Mouse (Mus musculus) lung, postnatal 36 days (tissue): Measurements from ENCODE around the gene Ucma.
"Not testable (repeated sequence)": the region's sequence is repeated elsewhere in the genome, so short reads cannot be mapped to it uniquely, and the experiment has no call there.

ENCODE experiments used
- DNase-seq: peaks from one replicate; pipeline ENCODE4 v3.0.0; 2022; ENCODE audit warnings: mixed read lengths

The Ucma gene

GRCm38 (mm10) chr2:4975807-4976206 lies at the start of gene Ucma:
Gene Ucma (plus strand): TSS chr2:4976122.
- DNase-seq, result no peak

DNA sequence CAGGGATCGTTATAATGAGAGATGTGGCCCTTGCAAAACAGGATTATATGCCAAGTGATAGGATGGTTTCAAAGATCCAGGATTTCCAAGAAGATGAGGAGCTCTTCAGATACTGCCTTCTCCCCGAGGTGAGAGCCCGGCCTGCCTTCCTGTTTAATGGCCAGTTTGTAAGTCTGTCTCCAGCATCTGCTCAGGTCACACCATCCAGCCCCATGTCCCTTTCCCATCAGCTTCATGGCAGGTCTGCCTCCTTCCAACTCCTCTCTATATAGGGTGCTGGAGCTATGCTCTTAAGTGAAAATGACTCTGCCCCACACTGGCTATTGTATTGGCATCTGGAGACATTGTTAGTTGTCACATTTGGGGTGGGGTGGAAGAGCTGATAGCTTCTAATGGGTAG lies 48.5 kb upstream of the Ucma start:
- DNase-seq, result no peak

- DNase-seq, result no peak
Observed at GRCm38 (mm10) chr2:4929230-4929629, 46.7 kb upstream of the Ucma start.

DNA sequence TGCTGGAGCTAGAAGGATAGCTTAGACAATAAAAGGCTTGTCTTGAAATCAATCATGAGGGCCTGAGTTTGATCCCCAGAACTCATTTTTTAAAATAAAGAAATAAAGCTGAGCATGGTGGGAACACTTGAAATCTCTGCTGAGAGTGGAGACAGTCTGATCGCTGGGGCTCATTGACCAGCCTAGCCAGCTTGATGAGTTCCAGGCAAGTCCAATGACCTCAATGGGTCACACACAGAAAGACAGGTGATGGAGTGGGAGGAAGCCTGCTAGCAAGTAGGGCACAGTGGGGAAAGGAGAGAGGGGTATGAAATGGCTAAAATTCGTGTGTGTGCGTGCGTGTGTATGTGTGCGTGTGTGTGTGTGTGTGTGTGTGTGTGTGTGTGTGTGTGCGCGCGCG lies 41.4 kb upstream of the Ucma start:
- no peak for DNase-seq

- no peak for DNase-seq
Observed at GRCm38 (mm10) chr2:4937931-4938330, 38.0 kb upstream of the Ucma start.

GRCm38 (mm10) chr2:4940861-4941260 lies 35.1 kb upstream of the Ucma start:
- no peak for DNase-seq

DNA sequence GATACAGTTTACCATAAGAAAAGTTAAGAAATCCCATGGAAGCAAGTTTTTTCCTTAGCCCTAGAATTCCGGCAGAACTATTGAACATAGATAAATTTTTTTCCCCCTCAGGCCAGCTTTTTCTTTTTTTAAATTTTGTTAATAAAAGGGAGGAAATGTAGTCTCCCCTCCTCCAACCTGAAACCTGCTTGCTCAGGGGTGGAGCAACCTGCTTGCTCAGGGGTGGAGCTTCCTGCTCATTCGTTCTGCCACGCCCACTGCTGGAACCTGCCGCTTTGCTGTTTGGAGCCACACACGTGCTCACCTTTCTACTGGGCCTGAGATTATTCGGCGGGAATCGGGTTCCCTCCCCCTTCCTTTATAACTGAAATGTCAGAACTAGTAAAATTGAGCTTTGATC lies 26.2 kb upstream of the Ucma start:
- not testable (repeated sequence) for DNase-seq

GRCm38 (mm10) chr2:4950986-4951385 lies 24.9 kb upstream of the Ucma start:
- DNase-seq, result no peak

GRCm38 (mm10) chr2:4954216-4954760 lies 21.6 kb upstream of the Ucma start:
- no peak for DNase-seq

GRCm38 (mm10) chr2:4958039-4958438 lies 17.9 kb upstream of the Ucma start:
- DNase-seq, result no peak

- no peak for DNase-seq
Observed at GRCm38 (mm10) chr2:4967806-4968205, 8.1 kb upstream of the Ucma start.

DNA sequence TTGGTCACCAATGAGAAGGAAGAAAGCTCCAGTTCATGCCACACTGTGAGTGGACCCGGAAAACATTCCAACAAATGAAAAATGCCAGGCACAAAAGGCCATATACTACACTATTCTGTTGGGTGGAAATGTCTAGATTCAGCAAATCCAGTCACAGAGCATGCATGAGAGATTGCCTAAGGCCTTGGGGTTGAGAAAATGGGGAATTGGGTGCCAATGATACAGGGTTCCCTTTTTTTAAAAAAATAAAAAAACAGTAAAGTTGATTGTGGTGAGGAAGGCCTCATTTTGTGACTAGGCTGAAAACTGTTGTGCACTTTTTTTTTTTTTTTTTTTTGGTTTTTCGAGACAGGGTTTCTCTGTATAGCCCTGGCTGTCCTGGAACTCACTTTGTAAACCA lies 6.8 kb upstream of the Ucma start:
- DNase-seq, result no peak

DNA sequence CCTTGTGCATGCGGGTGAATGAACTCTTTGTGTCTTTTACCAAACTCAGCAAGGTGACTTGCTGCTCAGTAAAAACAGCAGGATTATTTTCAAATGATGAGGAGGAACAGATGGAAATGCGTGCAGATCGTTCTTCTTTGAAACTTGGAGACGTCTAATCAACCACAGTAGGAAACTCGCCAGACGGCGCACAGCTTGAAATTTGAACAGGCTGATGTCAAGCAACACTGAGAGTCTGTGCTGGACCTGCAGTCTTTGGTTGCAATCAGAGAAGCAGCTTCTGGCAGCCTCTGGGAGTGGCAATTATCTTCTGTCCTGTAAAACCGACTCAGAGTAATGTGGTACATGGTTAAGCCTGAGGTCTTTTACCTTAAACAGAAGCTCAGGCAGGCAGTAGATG lies 2.2 kb downstream of the Ucma start:
- no peak for DNase-seq

DNA sequence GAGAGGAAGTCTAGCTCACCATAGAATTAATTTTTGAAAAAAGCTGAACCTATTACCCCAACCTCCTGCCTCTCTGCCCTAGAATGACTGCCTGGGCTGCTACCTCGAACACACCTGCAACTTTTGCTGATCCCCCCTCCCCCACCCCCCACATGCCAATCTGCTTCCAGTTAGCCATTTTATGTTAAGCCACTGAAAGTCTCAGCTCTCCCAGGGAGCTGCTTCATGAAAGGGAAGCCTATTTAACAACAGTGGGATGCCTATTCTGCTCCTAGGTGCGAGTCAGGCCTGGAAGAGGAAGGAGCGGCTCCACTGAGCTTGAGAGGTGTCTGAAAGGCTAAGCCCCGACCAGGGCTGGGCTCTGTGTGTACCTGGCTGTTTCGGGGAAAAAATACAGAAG lies 8.1 kb downstream of the Ucma start:
- no peak for DNase-seq

GRCm38 (mm10) chr2:4985000-4985399 lies 9.1 kb downstream of the Ucma start:
- no peak for DNase-seq

GRCm38 (mm10) chr2:4986798-4987197 lies 10.9 kb downstream of the Ucma start:
- no peak for DNase-seq

GRCm38 (mm10) chr2:4987388-4988180 lies 11.7 kb downstream of the Ucma start:
- peak; percentile 28 for DNase-seq

GRCm38 (mm10) chr2:4988826-4989424 lies 13.0 kb downstream of the Ucma start:
- DNase-seq, result peak; percentile 41

DNA sequence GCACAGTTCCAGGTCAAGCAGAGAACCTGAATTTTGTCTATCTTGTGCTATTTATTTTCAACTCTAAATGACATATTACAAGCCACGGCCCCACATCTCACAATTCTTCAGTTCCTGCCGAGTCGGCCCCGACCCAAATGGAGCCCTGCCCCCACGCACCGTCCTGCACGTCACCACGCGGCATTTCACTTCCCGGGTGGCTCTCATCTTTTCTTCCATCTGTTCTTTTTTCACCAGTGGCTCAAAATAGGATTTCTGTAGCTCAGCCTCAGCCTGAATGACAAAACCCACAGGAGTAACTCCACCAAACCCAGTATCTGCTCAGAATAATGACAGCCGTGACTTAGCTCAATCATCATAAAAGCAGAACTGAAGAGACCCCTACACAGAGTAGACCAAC lies 17.7 kb downstream of the Ucma start:
- no peak for DNase-seq

DNA sequence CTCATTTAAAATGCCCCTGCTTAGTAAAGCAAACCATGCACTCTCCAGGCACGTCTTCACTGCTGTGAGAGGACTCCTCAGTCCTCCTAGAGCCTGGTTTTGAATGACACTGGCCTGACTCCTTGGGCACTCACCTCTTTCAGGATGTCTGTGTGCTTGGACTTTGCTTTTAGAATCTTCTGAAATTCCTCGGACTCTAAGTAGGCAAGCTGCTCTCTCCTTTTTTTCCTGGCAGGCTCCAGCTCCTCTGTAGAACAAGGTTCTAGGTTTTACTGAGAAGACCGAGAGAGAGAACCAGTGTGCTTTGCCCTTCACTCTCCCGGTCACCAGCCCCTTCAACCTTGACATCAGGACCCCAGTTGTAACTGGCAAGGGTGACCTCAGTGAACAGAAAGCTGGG lies 18.5 kb downstream of the Ucma start:
- no peak for DNase-seq

- peak; percentile 33 for DNase-seq
Observed at GRCm38 (mm10) chr2:4995646-4996045, 19.7 kb downstream of the Ucma start.

- DNase-seq, result no peak
Observed at GRCm38 (mm10) chr2:4996421-4996824, 20.5 kb downstream of the Ucma start.

- DNase-seq, result peak; percentile 39
Observed at GRCm38 (mm10) chr2:4998905-4999304, 23.0 kb downstream of the Ucma start.

GRCm38 (mm10) chr2:5001266-5001665 lies 25.3 kb downstream of the Ucma start:
- no peak for DNase-seq
